Mouse (Mus musculus) heart, embryonic 10.5 days (tissue): ENCODE results near the gene Nop16. TPM values are rescaled to one million over a fixed set of nuclear protein-coding genes. Genes with fewer than 3 reads are reported as not detected.

Experiments
- DNase-seq: peaks from one replicate; pipeline ENCODE4 v3.0.0-alpha.2; 2017; ENCODE audit warnings: low spot score
- H3K27ac ChIP-seq: fragments of 300-500 bp; sonication (generic); 2 replicates; pipeline ENCODE4 v1.5.1; 2016; ENCODE audit warnings: mild to moderate bottlenecking
- H3K27me3 ChIP-seq: fragments of 300-500 bp; sonication (generic); 2 replicates; pipeline ENCODE4 v1.6.1; 2016; ENCODE audit warnings: mild to moderate bottlenecking; ENCODE audit not compliant: poor library complexity, insufficient read depth, severe bottlenecking
- H3K36me3 ChIP-seq: fragments of 300-500 bp; sonication (generic); 2 replicates; pipeline ENCODE4 v1.6.1; 2016; ENCODE audit warnings: mild to moderate bottlenecking, moderate library complexity
- H3K4me1 ChIP-seq: fragments of 300-500 bp; sonication (generic); 2 replicates; pipeline ENCODE4 v1.6.1; 2016; ENCODE audit warnings: mild to moderate bottlenecking
- H3K4me3 ChIP-seq: fragments of 300-500 bp; sonication (generic); 2 replicates; pipeline ENCODE4 v1.5.1; 2016; ENCODE audit warnings: mild to moderate bottlenecking, moderate library complexity
- H3K9me3 ChIP-seq: fragments of 300-500 bp; sonication (generic); 2 replicates; pipeline ENCODE4 v1.6.1; 2016; ENCODE audit warnings: mild to moderate bottlenecking, moderate library complexity
- WGBS: fragments of 180-500 bp; shearing (Covaris S2); methylation state at CpG from one replicate; pipeline ENCODE4 v1.1.7; 2016; 5-methylcytosine and 5-hydroxymethylcytosine counted together
- microRNA-seq: library from miRNA; unstranded; fragments of <30 nt; microRNA quantifications from one replicate; pipeline ENCODE4, GENCODE M21; 2017
- polyA plus RNA-seq: library from polyadenylated mRNA; unstranded; fragments of >200 nt; fragmentation: Nextera tagmentation; extraction: Ambion mirVana; gene quantifications from 2 replicates; pipeline ENCODE4 v1.2.1, GENCODE M21; 2016

Gene Nop16
- polyA plus RNA-seq, 1 experiment from 2014 or later = 112 TPM

DNA sequence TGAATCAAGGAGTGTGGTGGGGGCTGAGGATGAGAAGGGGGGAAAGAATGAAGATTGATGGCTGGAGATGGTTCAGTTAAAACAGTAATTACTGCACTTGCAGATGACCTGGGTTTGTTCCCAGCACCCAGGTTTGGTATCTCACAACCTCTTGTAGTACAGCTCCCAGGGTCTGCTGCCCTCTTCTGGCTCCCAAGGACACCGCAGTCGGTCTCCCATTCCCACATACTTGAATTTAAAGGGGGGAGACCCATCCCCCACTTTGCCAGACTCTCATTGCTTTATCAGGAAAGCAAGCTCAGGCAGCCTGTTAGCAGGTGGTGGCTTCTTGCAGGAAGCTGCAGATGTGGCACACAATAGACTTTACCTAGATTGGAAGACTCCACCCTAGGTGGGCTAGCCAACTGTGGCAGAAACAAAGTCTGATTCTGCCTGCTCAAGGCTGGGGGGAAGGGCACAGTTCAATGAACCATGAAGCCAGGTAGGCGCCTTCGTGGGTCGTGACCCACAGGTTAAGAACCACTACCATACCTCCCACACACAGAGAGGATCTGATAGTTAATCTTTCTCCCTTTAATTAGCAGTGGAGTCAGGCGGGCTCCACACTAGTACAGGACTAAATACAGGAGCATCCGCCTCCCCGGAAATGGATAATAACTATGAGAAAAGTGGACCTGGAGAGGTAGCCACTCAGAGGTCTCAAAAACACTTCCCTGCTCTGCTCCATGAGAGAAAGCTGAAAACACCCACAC is 24.1 kb downstream of the Nop16 start:
- peaks cover 14% of the 10 kb centered on the region for H3K4me1 ChIP-seq
- H3K27me3 ChIP-seq = no peaks in the 10 kb centered on the region
- H3K9me3 ChIP-seq = no peaks in the 10 kb centered on the region
- 47% methylated on average over 8 of the region's 8 CpGs for WGBS
- peak overlapping the region; percentile 94 for H3K27ac ChIP-seq
- H3K36me3 ChIP-seq = peaks cover 26% of the 10 kb centered on the region
- peak; percentile 83 for DNase-seq
- peak overlapping the region; percentile 90 for H3K4me3 ChIP-seq

DNA sequence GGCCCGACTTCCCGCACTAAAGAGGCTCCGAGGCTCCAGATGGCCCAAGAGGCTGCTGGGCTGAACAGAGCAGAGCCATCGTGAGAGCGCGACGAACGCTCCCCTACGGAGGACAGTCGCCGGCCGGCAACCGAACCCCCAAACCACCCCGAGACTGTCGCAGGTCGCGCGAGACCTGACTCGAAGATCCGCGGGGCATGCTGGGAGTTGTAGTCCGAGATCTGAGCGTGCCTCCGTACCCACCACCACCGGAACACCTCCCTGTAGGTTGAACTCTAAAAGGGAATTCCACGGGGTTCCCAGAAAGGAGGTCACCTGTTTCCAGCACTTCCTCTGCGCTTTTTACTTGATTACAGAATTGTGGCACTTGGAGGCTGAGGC is 24.7 kb downstream of the Nop16 start, which contains the start of gene 4833439L19Rik:
TSS of gene 4833439L19Rik (minus strand) at position 235 of the 381 bp plus-strand sequence.
- Histone ChIP-seq H3K4me3 (peak within 1 kb of the TSS; percentile 90), H3K36me3 (peaks cover 32% of the 10 kb centered on the region), H3K27ac (peak within 1 kb of the TSS; percentile 94), H3K9me3 (no peaks in the 10 kb centered on the region), H3K27me3 (no peaks in the 10 kb centered on the region), H3K4me1 (peaks cover 14% of the 10 kb centered on the region)
- WGBS = under 1% methylated on average over 27 of the region's 27 CpGs
- DNase-seq = peak; percentile 98

DNA sequence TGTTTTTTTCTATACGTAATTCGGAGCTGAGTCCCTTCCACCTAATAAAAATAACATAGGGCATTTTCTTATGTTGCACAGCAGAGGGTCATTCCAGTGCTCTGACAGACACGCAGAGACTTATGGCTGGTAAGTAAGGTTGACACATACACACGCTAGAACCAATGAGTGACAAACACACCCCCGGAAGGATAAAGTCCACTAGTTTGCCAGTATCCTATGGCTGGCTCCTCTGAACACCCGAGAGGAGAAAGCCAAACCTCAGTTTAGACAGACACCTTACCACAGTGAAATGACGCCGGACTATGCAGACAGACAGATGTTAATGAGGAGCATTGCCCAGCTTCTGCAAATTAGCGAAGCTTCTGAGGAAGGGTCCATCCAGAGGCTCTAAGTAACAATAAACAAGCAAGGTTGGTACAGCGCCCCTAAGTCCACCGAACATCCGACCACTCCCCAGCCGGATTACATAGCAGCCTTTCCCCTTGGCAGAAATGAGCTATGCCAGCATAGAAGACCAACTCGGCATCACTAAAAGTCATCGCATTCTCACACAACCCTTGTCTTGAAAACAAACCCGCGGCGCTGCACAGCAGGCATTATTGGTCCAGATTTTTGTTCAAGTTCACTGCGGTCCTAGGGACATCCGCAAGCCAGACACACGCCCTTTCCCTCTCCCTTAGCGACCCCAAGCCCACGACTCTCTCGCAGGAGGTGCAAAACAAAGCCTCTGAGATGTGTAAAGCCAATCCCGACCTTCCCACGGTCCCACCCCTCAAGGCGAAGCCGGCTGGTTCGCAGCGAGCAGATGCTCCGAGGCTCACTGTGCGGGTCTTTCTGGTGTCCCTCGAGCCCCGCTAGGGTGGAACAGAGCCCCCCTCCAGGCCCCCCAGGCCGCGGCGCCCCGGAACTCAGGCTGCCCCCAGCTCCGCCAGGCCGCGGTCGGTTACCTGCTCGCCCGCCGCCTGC is 25.4 kb downstream of the Nop16 start:
- no peak for DNase-seq
- peaks cover 38% of the 10 kb centered on the region for H3K36me3 ChIP-seq
- H3K4me3 ChIP-seq = peak overlapping the region; percentile 90
- H3K27ac ChIP-seq = peak overlapping the region; percentile 94
- no peaks in the 10 kb centered on the region for H3K27me3 ChIP-seq
- H3K9me3 ChIP-seq = no peaks in the 10 kb centered on the region
- peaks cover 14% of the 10 kb centered on the region for H3K4me1 ChIP-seq
- WGBS = 12% methylated on average over 45 of the region's 45 CpGs

DNA sequence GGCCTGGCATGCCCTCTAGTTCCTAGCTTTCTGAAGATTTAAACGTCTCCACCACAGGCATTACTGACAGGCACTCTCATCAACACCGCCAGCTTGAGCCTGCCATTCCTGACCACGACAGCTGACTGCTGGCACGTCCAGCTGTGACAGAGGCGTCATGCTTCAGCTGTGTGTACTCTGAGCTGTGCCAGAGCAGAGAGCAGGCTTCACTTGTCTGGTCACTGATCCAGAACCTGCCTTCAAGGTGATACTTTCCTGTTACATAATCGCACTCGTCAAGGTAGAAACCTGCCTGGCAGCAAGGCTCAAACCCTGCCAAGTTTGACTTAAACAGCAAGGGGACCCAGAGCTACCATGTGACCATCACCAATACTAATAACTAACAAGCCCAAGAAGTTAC is 27.3 kb downstream of the Nop16 start:
- WGBS = 80% methylated on average over 7 of the region's 7 CpGs
- DNase-seq = no peak
- Histone ChIP-seq H3K4me3 (no peak overlapping the region), H3K36me3 (peaks cover 58% of the 10 kb centered on the region), H3K9me3 (no peaks in the 10 kb centered on the region), H3K27me3 (no peaks in the 10 kb centered on the region), H3K27ac (no peak overlapping the region), H3K4me1 (peaks cover 14% of the 10 kb centered on the region)

DNA sequence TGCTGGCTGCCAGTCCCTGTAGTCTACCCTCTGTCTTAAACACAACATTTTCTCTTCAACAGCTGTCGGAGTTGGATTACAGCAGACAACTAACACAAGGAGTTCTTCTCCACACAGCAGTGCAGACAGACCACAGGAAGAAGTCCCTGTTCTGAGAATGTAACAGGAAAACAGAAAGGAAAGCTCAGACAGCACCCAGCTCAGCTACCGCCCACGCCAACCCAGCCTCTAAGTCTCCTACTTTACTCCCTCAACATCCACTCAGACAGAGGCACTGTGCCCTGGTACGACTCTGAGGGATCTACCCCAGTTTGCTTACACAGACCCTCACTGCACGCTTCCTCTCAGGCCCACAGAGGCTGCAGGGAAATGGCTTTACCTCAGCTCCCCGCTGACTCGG is 29.3 kb downstream of the Nop16 start:
- H3K27me3 ChIP-seq = no peaks in the 10 kb centered on the region
- H3K9me3 ChIP-seq = no peaks in the 10 kb centered on the region
- H3K4me1 ChIP-seq = peaks cover 11% of the 10 kb centered on the region
- no peak for DNase-seq
- H3K27ac ChIP-seq = no peak overlapping the region
- H3K4me3 ChIP-seq = no peak overlapping the region
- WGBS = 91% methylated on average over 7 of the region's 7 CpGs
- H3K36me3 ChIP-seq = peaks cover 77% of the 10 kb centered on the region

DNA sequence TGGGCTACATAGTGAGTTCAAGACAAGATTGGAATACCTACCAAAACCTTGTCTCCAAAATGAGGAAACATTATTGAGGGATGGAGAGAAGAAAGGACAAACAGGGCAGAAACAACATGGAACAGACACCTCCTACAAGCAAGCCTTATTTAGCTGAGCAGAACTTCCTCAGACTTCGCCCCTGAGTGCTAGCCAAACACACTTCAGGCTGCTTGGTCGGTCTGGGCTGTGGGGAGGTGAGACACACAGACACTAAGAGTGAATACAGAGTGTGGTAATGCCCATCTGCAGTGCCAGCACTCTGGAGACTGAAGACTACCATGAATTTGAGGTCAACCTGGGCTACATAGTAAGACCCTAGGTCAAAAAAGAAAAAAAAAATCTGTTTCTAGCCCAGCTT is 30.2 kb downstream of the Nop16 start:
- H3K9me3 ChIP-seq = no peaks in the 10 kb centered on the region
- WGBS = 88% methylated on average over 2 of the region's 2 CpGs
- peaks cover 84% of the 10 kb centered on the region for H3K36me3 ChIP-seq
- no peak for DNase-seq
- no peak overlapping the region for H3K27ac ChIP-seq
- no peaks in the 10 kb centered on the region for H3K27me3 ChIP-seq
- peaks cover 8% of the 10 kb centered on the region for H3K4me1 ChIP-seq
- H3K4me3 ChIP-seq = no peak overlapping the region

DNA sequence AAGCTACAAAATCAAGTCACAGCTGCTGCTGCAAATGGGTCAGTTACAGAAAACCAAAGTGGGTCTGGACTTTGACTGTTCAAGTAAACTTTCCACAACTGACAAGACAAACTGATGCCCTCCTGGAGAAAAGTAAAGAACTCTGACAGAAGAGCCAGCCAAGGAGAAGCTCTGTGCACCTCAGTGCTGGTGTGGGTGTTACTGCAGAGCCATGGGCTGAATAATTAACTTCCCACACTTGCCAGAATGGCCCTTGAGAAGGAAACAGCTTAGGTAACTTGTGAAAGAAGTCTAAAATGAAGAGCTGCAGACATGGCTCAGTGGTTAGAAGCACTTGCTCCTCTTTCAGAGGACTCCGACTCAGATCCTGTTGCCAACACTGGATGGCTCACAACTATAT is 32.2 kb downstream of the Nop16 start:
- H3K4me3 ChIP-seq = no peak overlapping the region
- no peak overlapping the region for H3K27ac ChIP-seq
- DNase-seq = no peak
- WGBS = 90% methylated on average over 1 of the region's 1 CpGs
- no peaks in the 10 kb centered on the region for H3K9me3 ChIP-seq
- peaks cover 95% of the 10 kb centered on the region for H3K36me3 ChIP-seq
- no peaks in the 10 kb centered on the region for H3K27me3 ChIP-seq
- H3K4me1 ChIP-seq = no peaks in the 10 kb centered on the region

DNA sequence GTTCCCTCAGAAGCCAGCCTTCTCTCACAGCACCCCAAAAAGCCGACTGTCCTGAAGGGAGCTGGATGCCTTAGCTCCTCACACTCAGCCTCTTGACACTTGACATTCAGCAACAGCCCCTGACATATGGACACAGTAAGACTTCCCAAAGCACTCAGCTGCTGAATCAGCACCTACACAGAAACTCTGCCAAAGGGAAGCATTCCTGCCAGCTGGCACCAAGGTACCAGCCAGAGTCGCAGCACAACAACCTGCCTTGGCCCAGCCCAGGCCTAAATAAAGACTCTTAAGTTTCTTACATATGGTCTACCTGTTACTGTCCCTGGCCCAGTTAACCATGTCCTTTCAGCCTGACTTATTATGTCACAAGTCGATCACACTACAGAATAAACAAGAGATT is 33.1 kb downstream of the Nop16 start:
- 96% methylated on average over 3 of the region's 3 CpGs for WGBS
- DNase-seq = no peak

DNA sequence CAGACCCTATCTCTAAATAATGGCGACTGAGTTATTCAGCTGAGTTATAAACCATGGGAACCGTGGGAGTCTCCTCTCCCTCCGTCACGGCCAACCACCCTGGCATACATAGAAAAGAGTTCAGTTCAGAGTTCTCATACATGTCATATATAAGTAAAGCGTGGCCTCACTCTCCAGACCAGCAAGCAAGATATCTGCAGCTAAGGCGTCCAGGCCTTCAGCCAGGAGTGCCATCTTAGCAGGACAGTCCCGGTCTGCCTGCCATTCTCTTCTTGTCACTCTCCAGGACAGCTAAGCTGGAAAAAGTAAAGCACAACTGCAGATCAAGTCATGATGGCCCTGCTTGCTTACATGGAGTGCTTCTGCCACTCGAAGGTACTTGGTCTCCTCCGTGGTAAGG is 33.7 kb downstream of the Nop16 start:
- peaks cover 95% of the 10 kb centered on the region for H3K36me3 ChIP-seq
- no peaks in the 10 kb centered on the region for H3K4me1 ChIP-seq
- no peak for DNase-seq
- no peak overlapping the region for H3K27ac ChIP-seq
- WGBS = 92% methylated on average over 9 of the region's 9 CpGs
- no peak overlapping the region for H3K4me3 ChIP-seq
- no peaks in the 10 kb centered on the region for H3K9me3 ChIP-seq
- H3K27me3 ChIP-seq = no peaks in the 10 kb centered on the region

More for the DNA sequence above, 33.1 kb downstream of the Nop16 start:
- Histone ChIP-seq H3K27ac (no peak overlapping the region), H3K27me3 (no peaks in the 10 kb centered on the region), H3K4me1 (no peaks in the 10 kb centered on the region), H3K36me3 (peaks cover 95% of the 10 kb centered on the region), H3K9me3 (no peaks in the 10 kb centered on the region), H3K4me3 (no peak overlapping the region)

DNA sequence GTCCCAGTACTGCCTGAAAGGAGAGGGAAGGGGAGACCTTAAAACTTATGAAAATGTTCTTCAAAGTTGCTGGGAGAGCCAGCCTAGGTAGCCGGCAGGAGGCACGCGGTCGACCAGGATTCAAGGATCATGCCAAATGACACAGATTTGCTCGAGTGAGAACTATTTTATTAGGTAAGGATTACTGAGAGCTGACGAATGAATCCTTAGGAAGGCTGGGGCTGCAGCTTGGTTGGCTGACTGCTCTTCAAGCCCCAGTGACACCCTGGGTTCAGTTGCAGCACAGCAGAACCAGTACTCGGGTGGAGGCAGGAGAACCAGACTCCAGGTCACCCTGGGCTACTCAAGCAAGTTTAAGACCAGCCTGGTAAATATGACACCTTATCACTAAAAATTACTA is 41.9 kb downstream of the Nop16 start:
- Histone ChIP-seq H3K4me1 (no peaks in the 10 kb centered on the region), H3K27ac (no peak overlapping the region), H3K27me3 (no peaks in the 10 kb centered on the region), H3K4me3 (no peak overlapping the region), H3K36me3 (peaks cover 64% of the 10 kb centered on the region), H3K9me3 (no peaks in the 10 kb centered on the region)
- 88% methylated on average over 7 of the region's 7 CpGs for WGBS
- no peak for DNase-seq

Small RNA genes lying within 50 kb of the gene (microRNA-seq; reads per million reads assigned to microRNA genes)
- gene Gm24195 = not detected

Other genes starting within 250 kb of the Nop16 start
- 2.5 and 3.0 TPM in 2 replicates for gene Cplx2, start 218.7 kb downstream of the Nop16 start, polyA plus RNA-seq
- 117 and 141 TPM in 2 replicates for gene Thoc3, start 121.2 kb downstream of the Nop16 start, polyA plus RNA-seq
- gene Simc1, start 86.3 kb downstream of the Nop16 start, polyA plus RNA-seq = 5.9 and 10.4 TPM in 2 replicates
- 146 and 148 TPM in 2 replicates for gene 4833439L19Rik, start 24.7 kb downstream of the Nop16 start, polyA plus RNA-seq
- 22.8 and 30.1 TPM in 2 replicates for gene Arl10, start 15.1 kb downstream of the Nop16 start, polyA plus RNA-seq
- gene Higd2a, start 117 bp upstream of the Nop16 start, polyA plus RNA-seq = 179 and 208 TPM in 2 replicates
- gene Cltb, start 21.3 kb upstream of the Nop16 start, polyA plus RNA-seq = 32.1 and 36.5 TPM in 2 replicates
- gene Faf2, start 31.7 kb upstream of the Nop16 start, polyA plus RNA-seq = 58.7 and 68.8 TPM in 2 replicates
- gene Rnf44, start 103.8 kb upstream of the Nop16 start, polyA plus RNA-seq = 68.1 and 96.1 TPM in 2 replicates
- gene Cdhr2, start 111.4 kb upstream of the Nop16 start, polyA plus RNA-seq = 0.06 and 1.2 TPM in 2 replicates
- gene Gprin1, start 159.8 kb upstream of the Nop16 start, polyA plus RNA-seq = 0.03 and 0.06 TPM in 2 replicates
- 0.13 TPM in 1 of 2 replicates, not detected in the other for gene Sncb, start 176.5 kb upstream of the Nop16 start, polyA plus RNA-seq
- gene Eif4e1b, start 193.9 kb upstream of the Nop16 start, polyA plus RNA-seq = not detected in 2 replicates
- gene Tspan17, start 199.3 kb upstream of the Nop16 start, polyA plus RNA-seq = 5.2 and 5.6 TPM in 2 replicates